Mouse (Mus musculus) E14TG2a.4 (cell line): Measurements from ENCODE around the gene Tlcd2.

Experiments
- CTCF ChIP-seq: conservative IDR thresholded peaks from 2 replicates; pipeline ENCODE4 v1.5.1; 2014; ENCODE audit warnings: low read length
- POU5F1 ChIP-seq: IDR thresholded peaks from 2 replicates; pipeline ENCODE4 v1.6.1; 2014; ENCODE audit warnings: low read length, borderline replicate concordance

DNA sequence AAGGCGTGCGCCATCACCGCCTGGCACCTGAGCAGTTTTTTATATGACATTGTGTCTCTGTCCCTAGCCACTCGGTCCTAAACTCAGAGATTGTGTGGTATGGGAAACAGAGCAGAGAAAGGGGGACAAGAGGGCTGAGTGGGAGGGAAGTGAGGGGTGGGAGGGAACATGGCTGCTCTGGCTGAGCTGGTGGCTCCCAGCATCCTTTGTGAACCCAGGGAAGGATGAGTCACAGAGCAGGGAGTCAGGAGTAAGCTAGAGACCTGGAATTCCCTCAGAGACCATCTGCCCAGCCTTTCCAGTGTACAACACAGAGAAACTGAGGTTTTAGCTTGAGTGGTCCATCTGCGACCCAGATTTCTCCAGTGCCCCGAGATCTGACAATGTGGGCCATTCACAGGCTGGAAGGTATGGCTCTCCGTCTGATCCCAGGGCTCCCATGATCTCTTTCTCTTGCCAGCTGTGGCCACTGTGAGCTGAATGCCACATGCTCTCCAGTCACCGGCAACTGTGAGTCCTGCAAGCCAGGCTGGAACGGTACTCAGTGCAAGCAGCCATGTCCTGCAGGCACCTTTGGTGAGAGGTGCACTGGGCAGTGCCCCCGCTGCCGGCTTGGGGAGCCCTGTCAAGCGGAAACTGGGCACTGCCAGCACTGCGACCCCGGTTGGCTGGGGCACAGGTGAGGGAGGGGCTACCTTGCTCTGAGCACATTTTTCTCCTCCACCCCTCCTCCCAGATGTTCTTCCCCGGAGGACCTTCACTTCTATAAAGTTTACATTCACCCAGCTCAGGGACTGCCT, 58.5 kb downstream of the Tlcd2 start:
- TF ChIP-seq CTCF = no peak
- TF ChIP-seq POU5F1 = no peak
